28 mouse cellular contexts compared by ENCODE assay signal in genomic region chr13:58965826-58966225, GRCm38 (mm10).
A peak's percentile ranks its signal among the peaks of the same experiment; 100 is the strongest.
DNase-seq lines count a peak whose midpoint lies in the region; ATAC-seq and TF ChIP-seq lines count a peak whose summit lies in the region.
"Had no signal": no experiment of that assay in that cellular context is flagged by ENCODE, and none has a peak within 500 bp of the region (broad histone marks: within the 10 kb centered on the region; RNA-seq: fewer than 3 reads in every experiment).

No protein-coding gene starts in this region.

- no peak overlapping the region for H3K4me3 ChIP-seq in hindbrain, embryonic 14.5 days (replicated peaks; ENCODE audit: low read length)
- H3K4me3 ChIP-seq in hindbrain, postnatal 0 days (ENCODE audit: low read length), result no peak overlapping the region
- no peak overlapping the region for H3K4me3 ChIP-seq in midbrain, embryonic 16.5 days (ENCODE audit: low read depth, low read length)
- H3K4me3 ChIP-seq in midbrain, embryonic 11.5 days (ENCODE audit: low read depth, low read length), result no peak overlapping the region
- H3K4me3 ChIP-seq in forebrain, embryonic 12.5 days (replicated peaks), result no peak overlapping the region
- H3K4me3 ChIP-seq in neural tube, embryonic 15.5 days (replicated peaks), result no peak overlapping the region
- H3K4me3 ChIP-seq: erythroblast, embryonic 14.5 days; gastrocnemius, adult 2 months; heart, adult 2 months; heart, embryonic 12.5 days had no signal

- ATAC-seq in hindbrain, embryonic 14.5 days (ENCODE audit: low FRiP score), result no peak
- no peak for ATAC-seq in hindbrain, postnatal 0 days
- ATAC-seq in midbrain, embryonic 16.5 days, result no peak
- no peak for ATAC-seq in midbrain, embryonic 11.5 days (ENCODE audit: low FRiP score)
- no peak for ATAC-seq in forebrain, embryonic 12.5 days (ENCODE audit: low FRiP score)
- ATAC-seq in neural tube, embryonic 15.5 days (ENCODE audit: low FRiP score), result no peak
- no peak for ATAC-seq in inflammation-experienced regulatory T-cells, adult 6 months
- ATAC-seq: activated CD4-positive, CD25-positive, alpha-beta regulatory T cell, adult 4 months had no signal

- H3K4me1 ChIP-seq in hindbrain, embryonic 14.5 days (replicated peaks; ENCODE audit: control insufficient read depth, insufficient read depth, low read length), result peaks cover 25% of the 10 kb centered on the region
- H3K4me1 ChIP-seq in hindbrain, postnatal 0 days (ENCODE audit: insufficient read depth, low read length), result peaks cover 16% of the 10 kb centered on the region; the same call in 1 of the 2 replicates
- H3K4me1 ChIP-seq in midbrain, embryonic 16.5 days (ENCODE audit: control insufficient read depth, insufficient read depth, low read length), result peaks cover 21% of the 10 kb centered on the region
- no peaks in the 10 kb centered on the region for H3K4me1 ChIP-seq in midbrain, embryonic 11.5 days (ENCODE audit: control insufficient read depth, insufficient read depth, low read length)
- H3K4me1 ChIP-seq in forebrain, embryonic 12.5 days, result peaks cover 33% of the 10 kb centered on the region
- peaks cover 36% of the 10 kb centered on the region for H3K4me1 ChIP-seq in neural tube, embryonic 15.5 days

- H3K9me3 ChIP-seq in hindbrain, embryonic 14.5 days (ENCODE audit: control insufficient read depth, low read length), result no peaks in the 10 kb centered on the region
- no peaks in the 10 kb centered on the region for H3K9me3 ChIP-seq in hindbrain, postnatal 0 days (ENCODE audit: low read length)
- H3K9me3 ChIP-seq in midbrain, embryonic 16.5 days (replicated peaks; ENCODE audit: control insufficient read depth, low read length, poor library complexity, severe bottlenecking), result no peaks in the 10 kb centered on the region
- no peaks in the 10 kb centered on the region for H3K9me3 ChIP-seq in midbrain, embryonic 11.5 days (ENCODE audit: control insufficient read depth, low read length)
- H3K9me3 ChIP-seq in forebrain, embryonic 12.5 days, result no peaks in the 10 kb centered on the region
- no peaks in the 10 kb centered on the region for H3K9me3 ChIP-seq in neural tube, embryonic 15.5 days (replicated peaks)
- H3K9me3 ChIP-seq: heart, embryonic 12.5 days had no signal

- peak overlapping the region; percentile 79; the same call in 1 of the 2 replicates for H3K27ac ChIP-seq in hindbrain, embryonic 14.5 days
- no peak overlapping the region for H3K27ac ChIP-seq in hindbrain, postnatal 0 days
- peak overlapping the region; percentile 66; the same call in 1 of the 2 replicates for H3K27ac ChIP-seq in midbrain, embryonic 16.5 days (ENCODE audit: low read length)
- H3K27ac ChIP-seq in midbrain, embryonic 11.5 days (ENCODE audit: low read depth, low read length), result no peak overlapping the region
- peak overlapping the region; percentile 76 for H3K27ac ChIP-seq in forebrain, embryonic 12.5 days
- H3K27ac ChIP-seq in neural tube, embryonic 15.5 days (replicated peaks), result peak overlapping the region; percentile 58
- H3K27ac ChIP-seq: gastrocnemius, adult 2 months; heart, adult 2 months; liver, embryonic 14.5 days; macrophage; stomach, postnatal 0 days had no signal

- no peak overlapping the region for H3K4me2 ChIP-seq in hindbrain, embryonic 14.5 days (replicated peaks)
- H3K4me2 ChIP-seq in hindbrain, postnatal 0 days (ENCODE audit: low read depth, low read length), result no peak overlapping the region
- H3K4me2 ChIP-seq in midbrain, embryonic 16.5 days (ENCODE audit: low read length), result no peak overlapping the region
- no peak overlapping the region for H3K4me2 ChIP-seq in midbrain, embryonic 11.5 days
- H3K4me2 ChIP-seq in forebrain, embryonic 12.5 days, result no peak overlapping the region
- no peak overlapping the region for H3K4me2 ChIP-seq in neural tube, embryonic 15.5 days
- H3K4me2 ChIP-seq: heart, embryonic 12.5 days had no signal

- no peak overlapping the region for H3K9ac ChIP-seq in hindbrain, embryonic 14.5 days
- no peak overlapping the region for H3K9ac ChIP-seq in hindbrain, postnatal 0 days (replicated peaks; ENCODE audit: low read length)
- H3K9ac ChIP-seq in midbrain, embryonic 16.5 days (ENCODE audit: low read depth, low read length), result no peak overlapping the region
- H3K9ac ChIP-seq in midbrain, embryonic 11.5 days (ENCODE audit: low read length), result no peak overlapping the region
- no peak overlapping the region for H3K9ac ChIP-seq in forebrain, embryonic 12.5 days
- H3K9ac ChIP-seq in neural tube, embryonic 15.5 days (replicated peaks), result no peak overlapping the region
- H3K9ac ChIP-seq: heart, embryonic 12.5 days; liver, embryonic 14.5 days had no signal

- DNase-seq in hindbrain, embryonic 14.5 days (ENCODE audit: low spot score), result no peak
- DNase-seq in hindbrain, postnatal 0 days (ENCODE audit: low spot score), result no peak
- no peak for DNase-seq in midbrain, embryonic 11.5 days (ENCODE audit: low spot score, missing footprints)
- DNase-seq in frontal cortex, postnatal 36 days (ENCODE audit: low spot score in 2 of 2), result no peak
- DNase-seq: adrenal gland, adult 2 months; adrenal gland, postnatal 36 days; cerebellum, adult 18-20 months; gastrocnemius, adult 2 months; gastrocnemius, postnatal 36 days; heart, adult 2 months; kidney, adult 8-10 months; kidney, postnatal 10 days; liver; lung, adult 2 months; lung, postnatal 10 days; right cerebral cortex, adult 18-20 months; thymus, adult 18-20 months; thymus, postnatal 25 days had no signal

- TF ChIP-seq CTCF in hindbrain, postnatal 0 days (IDR thresholded peaks at IDR 0.05; ENCODE audit: low read depth), result no peak

- WGBS in hindbrain, embryonic 14.5 days, result 98% methylated on average over 3 of the region's 3 CpGs
- 97% methylated on average over 3 of the region's 3 CpGs for WGBS in hindbrain, postnatal 0 days
- 94% methylated on average over 3 of the region's 3 CpGs for WGBS in midbrain, embryonic 16.5 days
- WGBS in midbrain, embryonic 11.5 days, result 97% methylated on average over 3 of the region's 3 CpGs
- 98% methylated on average over 3 of the region's 3 CpGs for WGBS in forebrain, embryonic 12.5 days
- 89% methylated on average over 3 of the region's 3 CpGs for WGBS in neural tube, embryonic 15.5 days

- no peaks in the 10 kb centered on the region for H3K27me3 ChIP-seq in hindbrain, embryonic 14.5 days (ENCODE audit: control insufficient read depth, insufficient read depth, low read length)
- no peaks in the 10 kb centered on the region for H3K27me3 ChIP-seq in hindbrain, postnatal 0 days (ENCODE audit: insufficient read depth, low read length)
- no peaks in the 10 kb centered on the region for H3K27me3 ChIP-seq in midbrain, embryonic 16.5 days (ENCODE audit: control insufficient read depth, insufficient read depth, low read depth, low read length)
- H3K27me3 ChIP-seq in midbrain, embryonic 11.5 days (ENCODE audit: control insufficient read depth, insufficient read depth, low read length), result no peaks in the 10 kb centered on the region
- peaks cover 16% of the 10 kb centered on the region for H3K27me3 ChIP-seq in forebrain, embryonic 12.5 days
- no peaks in the 10 kb centered on the region for H3K27me3 ChIP-seq in neural tube, embryonic 15.5 days (replicated peaks)

- no peaks in the 10 kb centered on the region for H3K36me3 ChIP-seq in hindbrain, embryonic 14.5 days (replicated peaks; ENCODE audit: control insufficient read depth, insufficient read depth)
- no peaks in the 10 kb centered on the region for H3K36me3 ChIP-seq in hindbrain, postnatal 0 days (ENCODE audit: insufficient read depth, low read length)
- no peaks in the 10 kb centered on the region for H3K36me3 ChIP-seq in midbrain, embryonic 16.5 days (ENCODE audit: control insufficient read depth, insufficient read depth, low read length)
- H3K36me3 ChIP-seq in midbrain, embryonic 11.5 days (ENCODE audit: control insufficient read depth, insufficient read depth, low read length), result no peaks in the 10 kb centered on the region
- H3K36me3 ChIP-seq in forebrain, embryonic 12.5 days (replicated peaks), result no peaks in the 10 kb centered on the region
- no peaks in the 10 kb centered on the region for H3K36me3 ChIP-seq in neural tube, embryonic 15.5 days
- H3K36me3 ChIP-seq: heart, embryonic 12.5 days had no signal

Comparison
In these comparisons a context has a peak if more than half of its experiments do, and no peak if none do; other contexts are left out.
1. H3K27ac ChIP-seq: peak in hindbrain, embryonic 14.5 days (single experiment), midbrain, embryonic 16.5 days (single experiment), forebrain, embryonic 12.5 days (single experiment) and neural tube, embryonic 15.5 days (single experiment); none in hindbrain, postnatal 0 days (single experiment) and midbrain, embryonic 11.5 days (single experiment).